ENCODE assay signal across 11 mouse cellular contexts in genomic region chr17:68607691-68608090, GRCm38 (mm10).
DNase-seq lines count a peak whose midpoint lies in the region; ATAC-seq and TF ChIP-seq lines count a peak whose summit lies in the region.
"Had no signal": no experiment of that assay in that cellular context is flagged by ENCODE, and none has a peak within 500 bp of the region (broad histone marks: within the 10 kb centered on the region; RNA-seq: fewer than 3 reads in every experiment).

No protein-coding gene starts in this region.

- H3K27ac ChIP-seq in hindbrain, embryonic 11.5 days (ENCODE audit: low read depth, low read length): no peak overlapping the region
- H3K27ac ChIP-seq in hindbrain, postnatal 0 days: no peak overlapping the region
- H3K27ac ChIP-seq: heart, adult 2 months; stomach, embryonic 15.5 days had no signal

- ATAC-seq in hindbrain, embryonic 11.5 days (ENCODE audit: low FRiP score): no peak
- no peak for ATAC-seq in hindbrain, postnatal 0 days
- no peak for ATAC-seq in megakaryocyte, adult 5-6 weeks (ENCODE audit: poor library complexity, severe bottlenecking)
- ATAC-seq: liver, postnatal 0 days had no signal

- no peak overlapping the region for H3K4me3 ChIP-seq in hindbrain, embryonic 11.5 days (ENCODE audit: low read depth, low read length)
- H3K4me3 ChIP-seq in hindbrain, postnatal 0 days (ENCODE audit: low read length): no peak overlapping the region
- H3K4me3 ChIP-seq: heart, adult 2 months; stomach, embryonic 15.5 days had no signal

- H3K4me2 ChIP-seq in hindbrain, embryonic 11.5 days (replicated peaks; ENCODE audit: low read depth, low read length): no peak overlapping the region
- H3K4me2 ChIP-seq in hindbrain, postnatal 0 days (ENCODE audit: low read depth, low read length): no peak overlapping the region
- H3K4me2 ChIP-seq: stomach, embryonic 15.5 days had no signal

- H3K4me1 ChIP-seq in hindbrain, embryonic 11.5 days (replicated peaks; ENCODE audit: control insufficient read depth, insufficient read depth, low read length): no peaks in the 10 kb centered on the region
- H3K4me1 ChIP-seq in hindbrain, postnatal 0 days (ENCODE audit: insufficient read depth, low read length): no peaks in the 10 kb centered on the region
- H3K4me1 ChIP-seq: stomach, embryonic 15.5 days had no signal

- no peaks in the 10 kb centered on the region for H3K9me3 ChIP-seq in hindbrain, embryonic 11.5 days (ENCODE audit: control insufficient read depth, low read length)
- H3K9me3 ChIP-seq in hindbrain, postnatal 0 days (ENCODE audit: low read length): no peaks in the 10 kb centered on the region
- H3K9me3 ChIP-seq: stomach, embryonic 15.5 days had no signal

- peak; percentile 52 for DNase-seq in hindbrain, embryonic 11.5 days (ENCODE audit: low spot score)
- DNase-seq in hindbrain, postnatal 0 days (ENCODE audit: low spot score): no peak
- DNase-seq in ovary, postnatal 10 days (ENCODE audit: low spot score): peak; percentile 5
- DNase-seq in ovary, adult 18-20 months (ENCODE audit: low spot score): no peak
- DNase-seq in forelimb bud, embryonic 11.5 days (ENCODE audit: low read depth, low spot score): peak; percentile 74
- no peak for DNase-seq in right cerebral cortex, postnatal 36 days (ENCODE audit: low spot score in 2 of 2)
- no peak for DNase-seq in cerebellum, postnatal 25 days
- DNase-seq: heart, adult 2 months; liver, postnatal 0 days had no signal

- H3K27me3 ChIP-seq in hindbrain, embryonic 11.5 days (ENCODE audit: control insufficient read depth, insufficient read depth, low read length): no peaks in the 10 kb centered on the region
- no peaks in the 10 kb centered on the region for H3K27me3 ChIP-seq in hindbrain, postnatal 0 days (ENCODE audit: insufficient read depth, low read length)
- H3K27me3 ChIP-seq: stomach, embryonic 15.5 days had no signal

- H3K9ac ChIP-seq in hindbrain, embryonic 11.5 days (ENCODE audit: low read depth, low read length): no peak overlapping the region
- H3K9ac ChIP-seq in hindbrain, postnatal 0 days (replicated peaks; ENCODE audit: low read length): no peak overlapping the region
- H3K9ac ChIP-seq: liver, postnatal 0 days; stomach, embryonic 15.5 days had no signal

- WGBS in hindbrain, embryonic 11.5 days: 55% methylated on average over 6 of the region's 6 CpGs
- 63% methylated on average over 6 of the region's 6 CpGs for WGBS in hindbrain, postnatal 0 days

- no peak for TF ChIP-seq CTCF in hindbrain, postnatal 0 days (IDR thresholded peaks at IDR 0.05; ENCODE audit: low read depth)

- H3K36me3 ChIP-seq in hindbrain, embryonic 11.5 days (ENCODE audit: control insufficient read depth, insufficient read depth, low read length): no peaks in the 10 kb centered on the region
- no peaks in the 10 kb centered on the region for H3K36me3 ChIP-seq in hindbrain, postnatal 0 days (ENCODE audit: insufficient read depth, low read length)
- H3K36me3 ChIP-seq: stomach, embryonic 15.5 days had no signal

Comparison
In these comparisons a context has a peak if more than half of its experiments do, and no peak if none do; other contexts are left out.
1. DNase-seq: peak in hindbrain, embryonic 11.5 days (single experiment), ovary, postnatal 10 days (single experiment) and forelimb bud, embryonic 11.5 days (single experiment); none in hindbrain, postnatal 0 days (single experiment), ovary, adult 18-20 months (single experiment), right cerebral cortex, postnatal 36 days (0 of 2) and cerebellum, postnatal 25 days (0 of 2).